Mouse (Mus musculus) embryonic facial prominence, embryonic 13.5 days (tissue): ENCODE measurements at regions not wholly inside any gene's neighbourhood (a gene's known extent, or its start where the extent isn't known, plus 50 kb on each side); places are given as distances from the start of the nearest gene placed in this dataset.

Experiments
- ATAC-seq: fragments of 200-750 bp; cut with Nextera tagmentation; 2 replicates; pipeline ENCODE4 v1.8.0; 2017; ENCODE audit warnings: low read depth; ENCODE audit not compliant: insufficient number of reproducible peaks, insufficient read depth, low FRiP score, low TSS enrichment
- H3K27ac ChIP-seq: fragments of 300-500 bp; sonication (generic); 2 replicates; pipeline ENCODE4 v1.5.1; 2015; ENCODE audit warnings: moderate library complexity, mild to moderate bottlenecking, inconsistent platforms
- H3K27me3 ChIP-seq: fragments of 300-500 bp; sonication (generic); 2 replicates; pipeline ENCODE4 v1.6.1; 2015; ENCODE audit warnings: mild to moderate bottlenecking, inconsistent platforms
- H3K36me3 ChIP-seq: fragments of 300-500 bp; sonication (generic); 2 replicates; pipeline ENCODE4 v1.6.1; 2015; ENCODE audit warnings: mild to moderate bottlenecking, inconsistent platforms
- H3K4me1 ChIP-seq: fragments of 300-500 bp; sonication (generic); 2 replicates; pipeline ENCODE4 v1.6.1; 2015; ENCODE audit warnings: inconsistent platforms
- H3K4me2 ChIP-seq: fragments of 300-500 bp; sonication (generic); 2 replicates; pipeline ENCODE4 v1.6.1; 2015; ENCODE audit warnings: moderate library complexity, mild to moderate bottlenecking, inconsistent platforms
- H3K4me3 ChIP-seq: fragments of 300-500 bp; sonication (generic); 2 replicates; pipeline ENCODE4 v1.5.1; 2015; ENCODE audit warnings: mild to moderate bottlenecking, inconsistent platforms
- H3K9ac ChIP-seq: fragments of 300-500 bp; sonication (generic); 2 replicates; pipeline ENCODE4 v1.6.1; 2015; ENCODE audit warnings: mild to moderate bottlenecking, inconsistent platforms
- H3K9me3 ChIP-seq: fragments of 300-500 bp; sonication (generic); 2 replicates; pipeline ENCODE4 v1.6.1; 2016; ENCODE audit warnings: inconsistent platforms
- WGBS: fragments of 180-500 bp; shearing (Covaris S2); methylation state at CpG from one replicate; pipeline ENCODE4 v1.1.7; 2015; ENCODE audit warnings: mixed read lengths; 5-methylcytosine and 5-hydroxymethylcytosine counted together

DNA sequence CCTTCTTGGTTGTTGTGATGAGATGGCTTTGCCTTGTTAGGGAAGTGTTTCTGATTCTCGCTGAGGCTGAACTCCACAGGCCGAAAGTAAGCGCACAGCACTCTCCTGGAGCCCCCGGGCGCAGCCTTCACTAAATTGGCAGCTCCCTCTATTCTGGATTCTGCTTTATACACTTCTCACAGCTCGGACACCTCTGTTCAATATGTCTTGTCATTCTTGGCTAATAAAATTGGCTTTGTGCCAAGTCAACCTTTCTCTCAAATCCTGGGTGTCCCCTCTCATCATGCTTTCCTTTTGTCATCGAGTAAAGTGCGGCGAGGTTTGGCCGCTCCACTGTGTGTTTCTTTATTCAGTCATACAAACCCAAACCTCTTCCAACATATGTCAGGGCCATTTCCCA lies 217.2 kb upstream of the Epha4 start:
- H3K36me3 ChIP-seq, result no peaks in the 10 kb centered on the region
- H3K27ac ChIP-seq, result no peak overlapping the region
- H3K27me3 ChIP-seq, result no peaks in the 10 kb centered on the region
- H3K9me3 ChIP-seq, result no peaks in the 10 kb centered on the region
- no peak for ATAC-seq
- no peak overlapping the region for H3K4me2 ChIP-seq
- no peak overlapping the region for H3K9ac ChIP-seq
- H3K4me3 ChIP-seq, result no peak overlapping the region
- no peaks in the 10 kb centered on the region for H3K4me1 ChIP-seq
- 81% methylated on average over 10 of the region's 10 CpGs for WGBS

GRCm38 (mm10) chr1:77727561-77727960 lies 212.7 kb upstream of the Epha4 start:
- H3K27me3 ChIP-seq, result no peaks in the 10 kb centered on the region
- ATAC-seq, result no peak
- H3K27ac ChIP-seq, result no peak overlapping the region
- no peaks in the 10 kb centered on the region for H3K9me3 ChIP-seq
- 78% methylated on average over 2 of the region's 2 CpGs for WGBS
- H3K4me1 ChIP-seq, result 0 out of 2 replicates have a peak, but pooled peaks cover 1% of the 10 kb centered on the region
- no peak overlapping the region for H3K9ac ChIP-seq
- no peak overlapping the region for H3K4me3 ChIP-seq
- H3K4me2 ChIP-seq, result no peak overlapping the region
- no peaks in the 10 kb centered on the region for H3K36me3 ChIP-seq

DNA sequence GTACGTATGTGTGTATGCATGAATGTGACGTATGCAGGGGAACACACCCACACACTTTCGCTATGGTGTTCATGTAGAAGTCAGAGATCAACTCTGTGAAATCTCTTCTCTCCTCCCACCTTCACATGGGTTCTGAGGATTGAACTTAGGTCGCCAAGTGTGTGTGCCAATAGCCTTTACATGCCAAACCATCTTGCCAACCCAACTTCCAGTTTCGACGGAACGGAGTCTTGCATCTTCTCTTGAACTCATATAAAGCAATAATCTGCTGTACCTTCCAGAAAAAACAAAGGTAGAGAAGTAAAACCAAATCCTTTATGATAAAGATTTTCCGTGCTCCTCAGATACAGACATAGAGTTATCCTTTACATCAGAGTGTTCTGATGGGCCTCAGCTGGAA lies 208.4 kb upstream of the Epha4 start:
- H3K4me3 ChIP-seq, result no peak overlapping the region
- H3K9me3 ChIP-seq, result no peaks in the 10 kb centered on the region
- no peaks in the 10 kb centered on the region for H3K36me3 ChIP-seq
- H3K27ac ChIP-seq, result no peak overlapping the region
- H3K27me3 ChIP-seq, result no peaks in the 10 kb centered on the region
- no peak for ATAC-seq
- no peak overlapping the region for H3K9ac ChIP-seq
- no peak overlapping the region for H3K4me2 ChIP-seq
- whole genome bisulfite sequencing, result 86% methylated on average over 8 of the region's 8 CpGs
- 0 out of 2 replicates have a peak, but pooled peaks cover 3% of the 10 kb centered on the region for H3K4me1 ChIP-seq

DNA sequence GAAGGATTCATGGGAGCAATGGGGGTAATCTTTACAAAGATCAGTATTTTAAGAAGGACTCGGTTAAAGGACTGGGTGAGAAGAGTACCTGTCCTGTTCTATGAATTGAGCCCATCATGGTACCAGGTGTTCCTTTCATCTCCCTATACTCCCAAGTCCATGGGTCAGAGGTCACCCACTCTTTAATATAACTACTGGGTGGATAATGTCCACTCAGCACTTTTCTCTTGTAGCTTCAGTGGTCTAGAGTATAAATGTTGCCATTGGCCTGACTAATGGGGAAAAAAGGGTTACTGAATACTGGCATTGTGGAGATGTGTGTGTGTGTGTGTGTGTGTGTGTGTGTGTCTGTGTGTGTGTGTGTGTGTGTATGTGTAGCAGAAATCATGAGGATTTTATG lies 206.0 kb upstream of the Epha4 start:
- ATAC-seq, result no peak
- Histone ChIP-seq H3K4me2 (no peak overlapping the region), H3K36me3 (no peaks in the 10 kb centered on the region), H3K9ac (no peak overlapping the region), H3K27me3 (no peaks in the 10 kb centered on the region), H3K4me1 (0 out of 2 replicates have a peak, but pooled peaks cover 3% of the 10 kb centered on the region), H3K27ac (no peak overlapping the region), H3K4me3 (no peak overlapping the region), H3K9me3 (no peaks in the 10 kb centered on the region)
- 81% methylated on average over 1 of the region's 1 CpGs for WGBS

DNA sequence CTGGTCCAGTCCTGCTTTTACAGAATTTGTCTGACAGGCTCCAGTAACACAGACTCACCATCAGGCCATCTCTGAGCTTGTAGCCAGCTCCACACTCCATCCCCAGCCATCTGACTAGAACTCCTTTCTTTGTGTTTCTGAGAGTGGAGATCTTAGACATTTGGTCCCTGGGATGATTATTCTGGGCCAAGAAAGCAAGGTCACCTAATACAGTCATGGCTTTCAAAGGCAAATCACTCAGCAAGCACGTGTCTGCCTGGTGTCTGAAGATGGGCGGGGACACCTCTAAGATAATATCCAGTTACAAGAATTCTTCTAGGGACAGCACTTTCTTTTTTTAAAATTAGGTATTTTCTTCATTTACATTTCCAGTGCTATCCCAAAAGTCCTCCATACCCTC lies 198.1 kb upstream of the Epha4 start:
- H3K4me2 ChIP-seq, result no peak overlapping the region
- no peaks in the 10 kb centered on the region for H3K36me3 ChIP-seq
- ATAC-seq, result no peak
- no peaks in the 10 kb centered on the region for H3K27me3 ChIP-seq
- H3K4me1 ChIP-seq, result peaks cover 7% of the 10 kb centered on the region
- H3K4me3 ChIP-seq, result no peak overlapping the region
- H3K27ac ChIP-seq, result no peak overlapping the region
- WGBS, result 72% methylated on average over 2 of the region's 2 CpGs
- H3K9ac ChIP-seq, result no peak overlapping the region
- H3K9me3 ChIP-seq, result no peaks in the 10 kb centered on the region

DNA sequence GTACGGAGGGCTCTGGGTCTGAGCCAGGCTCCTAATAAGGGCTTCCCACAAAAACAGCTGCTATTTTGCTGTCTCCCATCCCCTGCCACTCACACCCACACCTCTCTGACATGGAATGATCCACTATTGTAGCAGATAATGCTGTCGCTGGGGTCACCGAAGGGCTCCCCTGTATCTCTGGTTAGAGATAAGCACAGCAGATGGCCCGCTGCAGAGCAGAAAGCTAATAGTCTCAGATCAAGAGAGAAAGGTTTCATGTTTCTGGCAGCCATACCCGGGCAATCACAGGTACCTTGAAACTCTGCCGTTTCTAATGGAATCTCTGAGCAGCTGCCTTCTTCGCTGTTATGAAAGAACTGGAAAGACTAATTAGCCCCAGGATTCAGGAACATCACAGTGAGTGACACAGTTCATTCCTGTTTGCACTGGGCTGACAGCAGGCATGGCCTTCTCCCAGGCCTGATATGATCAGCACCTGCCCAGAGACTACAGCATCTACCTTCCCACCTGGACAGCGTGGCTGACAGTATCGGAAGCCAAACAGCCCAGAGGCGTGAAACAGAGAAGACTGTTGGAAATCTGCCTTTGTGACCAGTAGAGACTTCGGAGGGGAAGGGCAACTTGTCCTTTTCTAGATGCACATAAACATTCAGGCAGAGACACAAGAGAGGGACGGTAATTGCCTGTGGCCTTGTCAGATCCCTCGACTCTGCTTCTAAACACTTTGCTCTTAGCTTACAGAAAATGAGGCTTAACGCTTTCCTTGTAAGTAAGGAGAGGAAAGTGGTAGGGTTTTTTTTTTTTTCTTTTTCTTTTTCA lies 193.5 kb upstream of the Epha4 start:
- H3K4me1 ChIP-seq, result peaks cover 8% of the 10 kb centered on the region
- H3K36me3 ChIP-seq, result no peaks in the 10 kb centered on the region
- WGBS, result 37% methylated on average over 14 of the region's 14 CpGs
- H3K9ac ChIP-seq, result no peak overlapping the region
- ATAC-seq, result no peak
- H3K4me3 ChIP-seq, result no peak overlapping the region
- no peak overlapping the region; the same call in 1 of the 2 replicates for H3K27ac ChIP-seq
- no peaks in the 10 kb centered on the region for H3K27me3 ChIP-seq
- no peaks in the 10 kb centered on the region for H3K9me3 ChIP-seq
- H3K4me2 ChIP-seq, result no peak overlapping the region

DNA sequence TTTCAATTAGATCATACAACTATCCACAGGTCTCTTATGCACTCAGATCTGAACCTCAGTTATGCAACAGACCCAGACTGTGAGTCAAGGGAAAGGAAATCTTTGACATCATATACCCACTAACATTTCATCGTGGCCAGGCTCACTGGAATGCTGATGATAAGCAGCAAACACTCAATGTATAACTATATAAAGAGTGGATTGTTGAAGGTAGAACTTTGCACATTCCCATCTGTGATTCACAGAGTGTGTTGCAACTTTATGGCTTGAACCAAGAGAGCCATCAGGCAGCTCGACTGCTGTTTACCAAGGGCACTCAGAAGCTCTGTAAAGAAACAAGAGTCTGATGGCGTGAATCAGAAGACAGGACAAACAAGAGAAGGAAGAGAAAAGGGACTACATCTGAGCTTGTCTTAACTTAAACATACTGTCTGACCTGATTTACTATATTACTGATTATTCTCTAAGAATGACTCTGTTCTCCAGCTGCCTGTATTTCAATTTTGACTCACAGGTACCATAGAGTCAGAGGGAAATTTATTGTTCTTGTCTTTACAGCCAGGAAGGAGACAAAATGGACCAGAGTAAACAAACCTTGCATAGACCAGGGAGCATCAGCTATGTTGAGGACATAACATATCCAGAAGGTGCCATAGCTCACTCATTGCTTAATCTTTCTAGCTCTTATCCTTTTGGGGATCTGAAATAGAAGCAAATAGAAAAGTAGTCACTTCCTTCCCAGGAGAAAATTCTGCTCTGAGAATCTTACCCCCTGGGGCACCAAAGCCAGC lies 180.5 kb upstream of the Epha4 start:
- ATAC-seq, result no peak
- Histone ChIP-seq H3K4me1 (no peaks in the 10 kb centered on the region), H3K36me3 (no peaks in the 10 kb centered on the region), H3K9ac (no peak overlapping the region), H3K4me2 (no peak overlapping the region), H3K4me3 (no peak overlapping the region), H3K27ac (no peak overlapping the region), H3K27me3 (no peaks in the 10 kb centered on the region), H3K9me3 (no peaks in the 10 kb centered on the region)
- 79% methylated on average over 3 of the region's 3 CpGs for WGBS

DNA sequence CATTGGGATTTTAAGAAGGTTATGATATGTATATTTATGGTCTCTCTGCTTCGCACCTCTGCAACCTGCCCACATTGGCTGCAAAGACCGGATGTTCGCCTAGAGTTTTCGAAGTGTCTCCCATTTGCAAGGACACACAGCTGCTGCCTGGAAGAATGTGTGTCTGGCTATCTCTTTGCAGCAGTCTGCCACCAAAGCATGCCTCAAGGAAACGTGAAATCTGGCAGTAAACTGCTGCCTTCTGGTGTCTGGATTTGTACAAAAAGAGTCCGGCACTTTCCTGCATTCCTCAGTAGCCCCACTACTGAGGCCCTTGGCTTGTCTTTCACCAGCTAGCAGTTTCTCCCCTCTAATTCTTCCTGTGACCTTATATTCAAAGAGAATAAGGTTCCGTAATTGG lies 148.5 kb upstream of the Epha4 start:
- H3K27me3 ChIP-seq, result no peaks in the 10 kb centered on the region
- no peaks in the 10 kb centered on the region for H3K4me1 ChIP-seq
- no peaks in the 10 kb centered on the region for H3K36me3 ChIP-seq
- ATAC-seq, result no peak
- no peak overlapping the region for H3K4me3 ChIP-seq
- H3K9ac ChIP-seq, result no peak overlapping the region
- H3K4me2 ChIP-seq, result no peak overlapping the region
- H3K27ac ChIP-seq, result no peak overlapping the region
- no peaks in the 10 kb centered on the region for H3K9me3 ChIP-seq
- 71% methylated on average over 7 of the region's 7 CpGs for WGBS

GRCm38 (mm10) chr1:77660436-77660835 lies 145.5 kb upstream of the Epha4 start:
- ATAC-seq, result no peak
- no peak overlapping the region for H3K9ac ChIP-seq
- H3K4me3 ChIP-seq, result no peak overlapping the region
- H3K36me3 ChIP-seq, result no peaks in the 10 kb centered on the region
- no peaks in the 10 kb centered on the region for H3K9me3 ChIP-seq
- H3K27ac ChIP-seq, result no peak overlapping the region
- H3K4me2 ChIP-seq, result no peak overlapping the region
- no peaks in the 10 kb centered on the region for H3K4me1 ChIP-seq
- no peaks in the 10 kb centered on the region for H3K27me3 ChIP-seq

- Histone ChIP-seq H3K36me3 (no peaks in the 10 kb centered on the region), H3K9me3 (no peaks in the 10 kb centered on the region), H3K4me3 (no peak overlapping the region), H3K27me3 (no peaks in the 10 kb centered on the region), H3K4me1 (peaks cover 7% of the 10 kb centered on the region), H3K27ac (no peak overlapping the region), H3K4me2 (no peak overlapping the region), H3K9ac (no peak overlapping the region)
- WGBS, result 88% methylated on average over 3 of the region's 3 CpGs
- ATAC-seq, result no peak
Measured at GRCm38 (mm10) chr1:77637025-77637424, 122.1 kb upstream of the Epha4 start.

GRCm38 (mm10) chr1:77629496-77630281 lies 114.8 kb upstream of the Epha4 start:
- Histone ChIP-seq H3K9ac (no peak overlapping the region), H3K36me3 (no peaks in the 10 kb centered on the region), H3K27ac (no peak overlapping the region), H3K4me1 (0 out of 2 replicates have a peak, but pooled peaks cover 2% of the 10 kb centered on the region), H3K9me3 (no peaks in the 10 kb centered on the region), H3K4me2 (no peak overlapping the region), H3K27me3 (no peaks in the 10 kb centered on the region), H3K4me3 (no peak overlapping the region)
- ATAC-seq, result no peak
- 40% methylated on average over 9 of the region's 9 CpGs for WGBS
